Mouse (Mus musculus): Measurements from ENCODE around the gene Hmces. TPM values are rescaled to one million over a fixed set of nuclear protein-coding genes. Genes with fewer than 3 reads are reported as not detected.

Gene Hmces
- polyA plus RNA-seq (2016; fragmentation: Nextera tagmentation; extraction: Ambion mirVana): 71.9 and 72.1 TPM in 2 replicates

GRCm38 (mm10) chr6:87913661-87914325, at the start of gene Hmces:
Gene Hmces, plus strand, starts transcription at chr6:87913935.
- peak within 1 kb of the TSS; percentile 70 for H3K4me3 ChIP-seq (replicated peaks)
- peak within 1 kb of the TSS; percentile 78 for H3K9ac ChIP-seq (replicated peaks)
- peaks cover 70% of the 10 kb centered on the region for H3K36me3 ChIP-seq
- WGBS: 2% methylated on average over 61 of the region's 62 CpGs
- peak; percentile 88 for ATAC-seq (ENCODE audit: insufficient number of reproducible peaks, insufficient read depth, low FRiP score, low TSS enrichment, low read depth)
- peak within 1 kb of the TSS; percentile 88 for H3K4me2 ChIP-seq
- no peaks in the 10 kb centered on the region for H3K27me3 ChIP-seq
- peaks cover 15% of the 10 kb centered on the region for H3K4me1 ChIP-seq (replicated peaks)
- peak within 1 kb of the TSS; percentile 91 for H3K27ac ChIP-seq
- H3K9me3 ChIP-seq: no peaks in the 10 kb centered on the region

DNA sequence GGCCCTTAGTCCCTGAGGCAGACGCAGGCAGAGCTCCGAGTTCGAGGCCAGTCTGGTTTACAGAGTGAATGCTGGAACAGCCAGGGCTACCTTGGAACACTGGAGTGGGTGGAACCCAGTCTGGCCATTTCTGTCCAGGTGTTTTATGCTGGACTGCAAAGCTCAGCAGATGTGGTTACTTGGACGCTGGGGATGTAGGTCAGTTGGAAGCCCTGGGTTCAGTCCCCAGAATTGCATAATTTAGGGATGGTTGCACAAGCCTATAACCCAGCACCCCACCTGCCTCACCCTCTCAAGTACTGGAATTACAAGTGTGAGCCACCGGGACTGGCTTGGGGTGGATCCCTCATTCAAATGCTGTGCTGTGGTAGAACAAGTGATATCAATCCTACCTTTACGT, 47.5 kb upstream of the Hmces start:
- Histone ChIP-seq H3K9me3 (no peaks in the 10 kb centered on the region), H3K4me3 (replicated peaks) (no peak overlapping the region), H3K4me1 (replicated peaks) (no peaks in the 10 kb centered on the region), H3K4me2 (no peak overlapping the region), H3K9ac (replicated peaks) (no peak overlapping the region), H3K36me3 (no peaks in the 10 kb centered on the region), H3K27me3 (no peaks in the 10 kb centered on the region), H3K27ac (no peak overlapping the region)
- 84% methylated on average over 6 of the region's 6 CpGs for WGBS
- no peak for ATAC-seq (ENCODE audit: insufficient number of reproducible peaks, insufficient read depth, low FRiP score, low TSS enrichment, low read depth)

DNA sequence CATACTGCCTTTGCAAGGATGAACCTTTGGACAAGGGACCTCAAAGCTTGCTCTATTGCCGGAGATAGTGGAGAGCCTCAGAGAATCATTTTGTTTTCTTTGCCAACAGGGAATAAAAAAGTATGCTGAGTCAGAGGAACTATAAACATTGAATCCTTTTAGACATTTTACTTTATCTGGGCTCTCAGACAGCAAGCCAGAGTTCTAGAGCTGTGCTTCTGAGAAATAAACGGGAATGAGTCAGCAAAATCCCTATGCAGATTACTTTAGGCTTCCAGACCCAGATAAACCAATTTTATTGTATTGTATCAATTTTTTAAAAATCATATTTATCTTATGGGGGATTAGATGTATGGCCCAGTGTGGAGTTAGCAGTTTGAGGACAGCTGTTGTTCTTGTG, 46.5 kb upstream of the Hmces start:
- Histone ChIP-seq H3K9ac (replicated peaks) (no peak overlapping the region), H3K27ac (no peak overlapping the region), H3K4me1 (replicated peaks) (no peaks in the 10 kb centered on the region), H3K4me3 (replicated peaks) (no peak overlapping the region), H3K36me3 (no peaks in the 10 kb centered on the region), H3K4me2 (no peak overlapping the region), H3K9me3 (no peaks in the 10 kb centered on the region), H3K27me3 (no peaks in the 10 kb centered on the region)
- WGBS: 81% methylated on average over 2 of the region's 2 CpGs
- no peak for ATAC-seq (ENCODE audit: insufficient number of reproducible peaks, insufficient read depth, low FRiP score, low TSS enrichment, low read depth)

- Histone ChIP-seq H3K9ac (replicated peaks) (no peak overlapping the region), H3K27me3 (no peaks in the 10 kb centered on the region), H3K36me3 (no peaks in the 10 kb centered on the region), H3K27ac (no peak overlapping the region), H3K4me2 (no peak overlapping the region), H3K4me1 (replicated peaks) (no peaks in the 10 kb centered on the region), H3K9me3 (no peaks in the 10 kb centered on the region), H3K4me3 (replicated peaks) (no peak overlapping the region)
- no peak for ATAC-seq (ENCODE audit: insufficient number of reproducible peaks, insufficient read depth, low FRiP score, low TSS enrichment, low read depth)
- 81% methylated on average over 9 of the region's 9 CpGs for WGBS
These were observed 44.7 kb upstream of the Hmces start for GRCm38 (mm10) chr6:87868871-87869506.

DNA sequence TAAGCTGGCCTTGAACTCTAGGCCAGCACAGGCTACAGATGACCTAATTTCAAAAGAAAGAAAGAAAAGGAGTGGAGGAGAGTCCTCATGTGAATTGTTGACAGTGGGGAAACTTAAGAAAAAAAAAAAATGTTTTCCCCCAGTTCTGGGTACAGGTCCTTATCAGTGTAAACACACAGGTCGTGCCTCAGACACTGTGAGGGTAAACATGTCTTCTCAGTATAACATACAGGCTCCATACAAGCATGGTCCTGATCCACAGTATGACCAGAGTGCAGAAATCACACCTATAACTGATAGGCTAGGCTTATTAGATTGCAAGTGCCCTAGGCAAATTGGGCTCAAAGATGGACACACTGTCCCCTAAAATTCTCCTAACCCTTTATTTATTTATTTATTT, 43.3 kb upstream of the Hmces start:
- ATAC-seq (ENCODE audit: insufficient number of reproducible peaks, insufficient read depth, low FRiP score, low TSS enrichment, low read depth): no peak
- Histone ChIP-seq H3K4me1 (replicated peaks) (no peaks in the 10 kb centered on the region), H3K4me2 (no peak overlapping the region), H3K9ac (replicated peaks) (no peak overlapping the region), H3K27ac (no peak overlapping the region), H3K27me3 (no peaks in the 10 kb centered on the region), H3K9me3 (no peaks in the 10 kb centered on the region), H3K36me3 (no peaks in the 10 kb centered on the region), H3K4me3 (replicated peaks) (no peak overlapping the region)
- 61% methylated on average over 1 of the region's 1 CpGs for WGBS

GRCm38 (mm10) chr6:87871240-87871639, 42.5 kb upstream of the Hmces start:
- Histone ChIP-seq H3K27me3 (no peaks in the 10 kb centered on the region), H3K4me2 (no peak overlapping the region), H3K9me3 (no peaks in the 10 kb centered on the region), H3K4me3 (replicated peaks) (no peak overlapping the region), H3K27ac (no peak overlapping the region), H3K4me1 (replicated peaks) (no peaks in the 10 kb centered on the region), H3K9ac (replicated peaks) (no peak overlapping the region), H3K36me3 (no peaks in the 10 kb centered on the region)
- 89% methylated on average over 7 of the region's 7 CpGs for WGBS
- ATAC-seq (ENCODE audit: insufficient number of reproducible peaks, insufficient read depth, low FRiP score, low TSS enrichment, low read depth): no peak

- Histone ChIP-seq H3K4me3 (replicated peaks) (no peak overlapping the region), H3K9me3 (no peaks in the 10 kb centered on the region), H3K27ac (no peak overlapping the region), H3K9ac (replicated peaks) (no peak overlapping the region), H3K27me3 (no peaks in the 10 kb centered on the region), H3K4me1 (replicated peaks) (no peaks in the 10 kb centered on the region), H3K4me2 (no peak overlapping the region), H3K36me3 (no peaks in the 10 kb centered on the region)
- no peak for ATAC-seq (ENCODE audit: insufficient number of reproducible peaks, insufficient read depth, low FRiP score, low TSS enrichment, low read depth)
- WGBS: 58% methylated on average over 1 of the region's 1 CpGs
These were observed 40.6 kb upstream of the Hmces start for GRCm38 (mm10) chr6:87873104-87873503.

DNA sequence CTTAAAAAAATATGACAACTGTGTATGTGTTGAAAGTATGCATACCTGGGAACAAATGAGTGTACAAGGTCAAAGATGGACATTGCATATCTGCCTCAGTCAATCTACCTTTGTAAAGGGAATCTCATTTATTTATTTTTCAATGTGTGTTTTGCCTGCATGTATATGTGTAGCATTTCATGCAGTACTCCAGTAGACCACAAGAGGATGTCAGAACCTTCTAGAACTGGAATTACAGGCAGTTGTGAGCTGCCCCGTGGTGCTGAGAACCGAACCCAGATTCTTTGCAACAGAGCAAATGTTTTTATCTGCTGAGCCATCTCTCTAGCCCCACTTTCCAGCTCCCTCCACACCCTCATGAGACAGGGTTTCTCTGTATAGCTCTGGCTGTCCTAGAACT, 39.8 kb upstream of the Hmces start:
- no peak for ATAC-seq (ENCODE audit: insufficient number of reproducible peaks, insufficient read depth, low FRiP score, low TSS enrichment, low read depth)
- no peaks in the 10 kb centered on the region for H3K4me1 ChIP-seq (replicated peaks)
- no peaks in the 10 kb centered on the region for H3K27me3 ChIP-seq
- no peaks in the 10 kb centered on the region for H3K9me3 ChIP-seq
- H3K36me3 ChIP-seq: no peaks in the 10 kb centered on the region
- H3K9ac ChIP-seq (replicated peaks): no peak overlapping the region
- H3K27ac ChIP-seq: no peak overlapping the region
- 89% methylated on average over 2 of the region's 2 CpGs for WGBS
- H3K4me2 ChIP-seq: no peak overlapping the region
- no peak overlapping the region for H3K4me3 ChIP-seq (replicated peaks)

GRCm38 (mm10) chr6:87875083-87875482, 38.7 kb upstream of the Hmces start:
- no peak for ATAC-seq (ENCODE audit: insufficient number of reproducible peaks, insufficient read depth, low FRiP score, low TSS enrichment, low read depth)
- H3K36me3 ChIP-seq: no peaks in the 10 kb centered on the region
- no peak overlapping the region for H3K4me3 ChIP-seq (replicated peaks)
- H3K9ac ChIP-seq (replicated peaks): no peak overlapping the region
- no peak overlapping the region for H3K27ac ChIP-seq
- no peaks in the 10 kb centered on the region for H3K4me1 ChIP-seq (replicated peaks)
- no peaks in the 10 kb centered on the region for H3K9me3 ChIP-seq
- H3K27me3 ChIP-seq: no peaks in the 10 kb centered on the region
- WGBS: 71% methylated on average over 1 of the region's 1 CpGs
- no peak overlapping the region for H3K4me2 ChIP-seq

GRCm38 (mm10) chr6:87875562-87875961, 38.2 kb upstream of the Hmces start:
- no peaks in the 10 kb centered on the region for H3K4me1 ChIP-seq (replicated peaks)
- 84% methylated on average over 7 of the region's 7 CpGs for WGBS
- no peak for ATAC-seq (ENCODE audit: insufficient number of reproducible peaks, insufficient read depth, low FRiP score, low TSS enrichment, low read depth)
- no peaks in the 10 kb centered on the region for H3K36me3 ChIP-seq
- H3K4me3 ChIP-seq (replicated peaks): no peak overlapping the region
- H3K4me2 ChIP-seq: no peak overlapping the region
- no peak overlapping the region for H3K27ac ChIP-seq
- H3K27me3 ChIP-seq: no peaks in the 10 kb centered on the region
- H3K9ac ChIP-seq (replicated peaks): no peak overlapping the region
- no peaks in the 10 kb centered on the region for H3K9me3 ChIP-seq

DNA sequence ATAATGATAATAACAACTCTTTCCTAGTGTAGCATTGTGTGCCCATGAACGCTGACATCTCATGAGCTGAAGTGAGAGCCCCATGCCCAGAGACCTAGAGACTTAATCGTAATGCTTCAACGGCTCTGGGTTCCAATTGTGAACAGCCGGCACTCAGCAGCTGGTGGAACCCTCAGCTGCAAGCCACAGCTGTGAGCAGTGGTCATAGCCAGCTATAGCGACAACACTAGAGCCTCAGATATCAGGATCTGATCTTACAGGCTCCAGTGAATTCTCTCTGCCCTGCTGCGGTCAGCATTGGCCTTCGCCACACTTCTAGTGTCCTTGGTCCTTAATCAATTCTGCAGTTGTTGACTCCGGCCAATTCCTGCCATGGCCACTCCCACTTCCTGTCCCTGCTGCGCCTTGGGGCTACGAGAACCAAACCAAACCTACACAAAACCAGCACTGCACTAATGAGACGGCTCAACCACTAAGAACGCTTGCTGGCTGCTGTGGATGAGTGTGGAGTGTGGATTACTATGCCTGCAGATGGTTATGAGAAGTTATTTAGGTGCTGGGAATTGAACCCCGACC, 37.6 kb upstream of the Hmces start:
- ATAC-seq (ENCODE audit: insufficient number of reproducible peaks, insufficient read depth, low FRiP score, low TSS enrichment, low read depth): no peak
- Histone ChIP-seq H3K36me3 (no peaks in the 10 kb centered on the region), H3K9me3 (no peaks in the 10 kb centered on the region), H3K27ac (no peak overlapping the region), H3K4me2 (no peak overlapping the region), H3K4me3 (replicated peaks) (no peak overlapping the region), H3K27me3 (no peaks in the 10 kb centered on the region), H3K9ac (replicated peaks) (no peak overlapping the region), H3K4me1 (replicated peaks) (no peaks in the 10 kb centered on the region)
- WGBS: 69% methylated on average over 13 of the region's 13 CpGs
